Mouse (Mus musculus) right cerebral cortex, postnatal 25 days (tissue): ENCODE measurements around the gene Lbx2.

Source experiments
- DNase-seq: peaks from one replicate; pipeline ENCODE4 v3.0.0; 2022

Gene Lbx2

GRCm38 (mm10) chr6:83136291-83136880 is 50.2 kb downstream of the Lbx2 start:
- no peak for DNase-seq

GRCm38 (mm10) chr6:83136881-83137575 is 50.9 kb downstream of the Lbx2 start:
- DNase-seq = no peak

- no peak for DNase-seq
These were observed 51.4 kb downstream of the Lbx2 start for GRCm38 (mm10) chr6:83137576-83137950.
